Mouse (Mus musculus): ENCODE measurements around the gene Specc1l.

- TF ChIP-seq GATA1 (IDR thresholded peaks at IDR 0.05; ENCODE audit: borderline replicate concordance, low read length) (no peak), FLI1 (IDR thresholded peaks at IDR 0.05; ENCODE audit: low read length) (no peak)
These were observed 10.2 kb downstream of the Specc1l start for GRCm38 (mm10) chr10:75221936-75222610.

Data from megakaryocyte, embryonic 14.5 days (primary cell).